Mouse (Mus musculus) liver, adult (tissue): ENCODE data around the gene Ccl22.

ENCODE experiments used
- GATA4 ChIP-seq: IDR thresholded peaks from 2 replicates; pipeline ENCODE4 v1.6.1; 2014; ENCODE audit warnings: mild to moderate bottlenecking, low read length; ENCODE audit not compliant: insufficient replicate concordance

Ccl22 gene

DNA sequence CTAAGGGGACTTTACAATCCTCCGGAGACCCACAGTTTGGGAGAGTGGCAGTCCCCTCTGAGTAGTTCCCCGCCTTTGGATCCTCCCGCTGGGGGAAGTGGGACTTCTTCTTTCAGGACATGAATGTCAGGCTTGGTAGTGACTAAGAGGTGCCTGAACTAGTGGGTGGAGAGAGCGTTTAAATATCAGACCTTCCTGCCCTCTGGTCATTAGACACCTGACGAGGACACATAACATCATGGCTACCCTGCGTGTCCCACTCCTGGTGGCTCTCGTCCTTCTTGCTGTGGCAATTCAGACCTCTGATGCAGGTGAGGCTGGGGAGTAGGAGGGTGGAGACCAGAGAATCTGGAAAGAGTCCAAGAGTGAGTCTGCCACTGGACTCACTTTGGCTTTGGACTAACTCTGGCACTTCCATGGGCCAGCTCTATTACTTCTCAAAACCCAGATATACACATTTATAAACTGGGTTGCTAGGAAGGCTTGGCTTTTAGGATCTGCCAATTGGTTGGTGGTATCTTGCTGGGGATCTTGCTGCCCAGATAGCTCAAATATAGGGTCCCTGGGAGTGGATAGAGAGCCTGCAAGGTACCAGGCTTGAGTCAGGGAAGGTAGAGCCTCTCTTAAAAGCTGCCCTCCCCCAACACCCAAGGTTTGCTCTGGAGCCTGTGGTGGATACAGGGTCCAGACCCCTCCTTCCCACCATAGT is at the start of gene Ccl22:
Gene Ccl22, plus strand, starts transcription at position 115 of the 709 bp plus-strand sequence.
- TF ChIP-seq GATA4: no peak

- no peak for TF ChIP-seq GATA4
These were observed 49.4 kb upstream of the Ccl22 start, which contains the start of gene Pllp for GRCm38 (mm10) chr8:94695994-94696384. Pllp (minus strand) TSS chr8:94696278.

GRCm38 (mm10) chr8:94696566-94696965 is 48.8 kb upstream of the Ccl22 start:
- TF ChIP-seq GATA4: no peak

DNA sequence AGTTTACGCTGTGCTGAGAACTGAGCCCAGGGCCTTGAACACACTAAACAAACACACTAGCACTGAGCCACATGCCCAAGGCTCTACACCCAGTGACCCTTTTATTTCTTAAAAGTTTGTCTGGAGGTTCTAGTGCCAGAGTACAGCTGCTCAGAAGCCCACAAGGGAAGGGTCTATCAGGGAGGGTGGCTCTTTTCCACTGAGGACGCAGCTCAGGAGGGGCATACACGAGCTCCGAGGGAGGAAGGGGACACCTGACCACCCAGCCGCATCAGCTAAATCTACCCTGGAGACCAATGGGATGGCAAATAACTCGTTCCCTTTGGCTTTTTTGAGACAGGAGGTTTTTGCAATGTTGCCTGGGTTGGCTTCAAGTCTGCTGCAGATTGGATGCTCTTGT is 47.4 kb upstream of the Ccl22 start:
- no peak for TF ChIP-seq GATA4

GRCm38 (mm10) chr8:94699366-94699765 is 46.0 kb upstream of the Ccl22 start:
- no peak for TF ChIP-seq GATA4

DNA sequence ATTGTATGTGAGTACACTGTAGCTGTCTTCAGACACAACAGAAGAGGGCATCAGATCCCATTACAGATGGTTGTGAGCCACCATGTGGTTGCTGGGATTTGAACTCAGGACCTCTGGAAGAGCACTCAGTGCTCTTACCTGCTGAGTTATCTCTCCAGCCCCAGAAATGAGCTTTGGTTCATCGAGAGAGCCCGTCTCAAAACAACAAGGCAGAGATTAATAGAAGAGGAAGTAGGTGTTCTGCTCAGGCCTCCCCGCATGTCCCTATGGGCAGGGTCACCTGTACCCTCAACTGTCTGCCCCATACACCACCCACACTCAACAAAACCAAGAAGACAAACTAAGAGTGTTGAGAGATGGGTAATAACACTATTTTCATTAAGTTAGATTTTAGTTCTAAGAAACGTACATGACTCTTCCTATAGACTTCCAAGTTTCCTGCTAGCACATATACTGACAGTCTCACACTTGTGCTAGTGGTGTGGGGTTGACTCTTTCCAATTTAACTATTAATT is 44.9 kb upstream of the Ccl22 start:
- no peak for TF ChIP-seq GATA4

DNA sequence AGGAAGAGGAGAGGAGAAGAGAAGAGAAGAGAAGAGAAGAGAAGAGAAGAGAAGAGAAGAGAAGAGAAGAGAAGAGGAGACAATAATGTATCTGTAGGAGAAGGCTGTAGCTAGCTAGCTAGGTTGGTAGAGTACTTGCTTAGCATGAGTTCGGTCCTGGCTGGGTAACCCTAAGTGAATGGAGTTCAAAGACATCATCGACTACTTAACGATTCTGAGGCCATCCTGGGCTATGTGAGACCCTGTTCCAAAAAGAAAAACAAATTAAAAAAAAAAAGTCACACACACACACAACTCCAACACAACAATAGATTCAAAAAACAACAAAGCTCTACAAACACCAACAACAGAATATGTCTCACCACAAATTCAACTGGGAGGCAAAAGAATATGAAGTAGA is 43.2 kb upstream of the Ccl22 start:
- no peak for TF ChIP-seq GATA4

- TF ChIP-seq GATA4: no peak
These were observed 42.3 kb upstream of the Ccl22 start for GRCm38 (mm10) chr8:94702844-94703813.

DNA sequence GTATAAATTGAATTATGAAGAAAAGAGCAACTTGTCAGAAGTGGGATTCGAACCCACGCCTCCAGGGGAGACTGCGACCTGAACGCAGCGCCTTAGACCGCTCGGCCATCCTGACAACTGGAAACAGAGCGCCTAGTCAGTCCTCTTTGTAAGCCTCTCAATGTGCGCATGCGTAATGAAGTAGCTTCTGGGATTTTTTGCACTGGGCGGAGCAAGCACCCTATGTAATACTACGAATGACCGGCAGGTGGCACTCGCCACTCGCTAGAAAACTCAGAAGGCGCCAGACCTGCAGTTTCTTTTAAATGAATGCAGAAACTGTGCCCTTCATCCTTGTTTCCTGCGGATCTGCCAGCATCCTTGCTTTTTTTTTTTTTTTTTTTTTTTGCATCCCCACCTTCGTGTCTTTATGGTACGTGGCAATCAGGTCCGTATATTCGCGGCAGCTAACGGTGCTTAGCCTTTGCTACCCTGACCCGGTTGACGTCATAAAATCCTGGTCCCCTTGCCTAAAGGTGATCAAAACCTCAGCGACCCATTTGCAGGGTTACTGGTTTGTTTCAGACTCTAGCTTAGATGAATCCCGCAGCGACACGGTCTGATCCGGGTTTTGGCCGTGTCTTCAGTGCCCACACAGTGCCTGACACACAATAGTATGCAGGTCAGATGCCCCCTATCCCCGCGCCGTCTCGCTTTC is 41.3 kb upstream of the Ccl22 start:
- no peak for TF ChIP-seq GATA4

DNA sequence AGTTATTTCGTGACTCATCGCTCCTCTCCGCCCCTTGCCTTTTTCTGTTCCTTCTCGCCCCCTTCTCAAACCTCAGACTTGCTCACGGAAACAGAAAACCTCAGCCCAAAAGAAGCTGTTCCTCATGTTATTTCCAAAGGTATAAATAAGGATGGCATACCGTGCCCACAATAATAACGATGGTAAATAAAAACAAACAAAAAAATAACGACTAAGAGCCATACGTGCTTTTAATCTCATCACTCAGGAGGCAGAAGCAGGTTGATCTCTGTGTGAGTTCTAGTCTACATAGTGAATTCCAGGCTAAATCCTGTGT is 40.8 kb upstream of the Ccl22 start:
- no peak for TF ChIP-seq GATA4

DNA sequence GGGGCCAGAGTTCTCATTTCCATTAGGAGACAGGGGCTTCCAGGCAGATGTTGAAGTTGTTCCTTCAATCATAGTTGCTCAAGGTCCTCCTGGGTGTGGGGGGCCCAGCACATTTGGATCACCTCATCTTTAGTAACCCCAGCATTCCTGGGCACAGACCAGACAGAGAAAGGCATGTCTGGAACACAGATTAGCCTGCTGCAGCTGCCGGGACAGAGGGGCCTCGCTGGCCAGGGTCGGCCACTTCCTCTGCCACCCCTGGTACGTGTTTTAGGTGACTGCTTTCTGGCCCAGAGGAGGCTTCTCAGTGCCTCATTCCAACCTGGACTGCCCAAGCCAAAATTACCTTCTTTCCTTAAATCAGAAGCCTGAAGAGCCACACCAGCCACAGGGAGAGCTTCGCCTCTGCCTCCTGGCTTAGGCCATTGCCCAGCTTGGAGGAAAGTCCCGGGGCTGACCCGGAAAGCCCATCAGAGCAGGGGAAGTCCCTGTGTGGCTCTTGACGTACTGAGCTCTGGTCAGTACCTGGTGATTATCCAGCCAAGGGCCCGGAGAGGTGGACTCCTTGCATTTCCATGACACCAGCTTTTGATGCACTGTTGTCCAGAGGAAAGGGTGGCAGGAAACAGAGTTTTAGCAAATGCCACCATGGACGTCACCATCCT is 39.7 kb upstream of the Ccl22 start:
- no peak for TF ChIP-seq GATA4

DNA sequence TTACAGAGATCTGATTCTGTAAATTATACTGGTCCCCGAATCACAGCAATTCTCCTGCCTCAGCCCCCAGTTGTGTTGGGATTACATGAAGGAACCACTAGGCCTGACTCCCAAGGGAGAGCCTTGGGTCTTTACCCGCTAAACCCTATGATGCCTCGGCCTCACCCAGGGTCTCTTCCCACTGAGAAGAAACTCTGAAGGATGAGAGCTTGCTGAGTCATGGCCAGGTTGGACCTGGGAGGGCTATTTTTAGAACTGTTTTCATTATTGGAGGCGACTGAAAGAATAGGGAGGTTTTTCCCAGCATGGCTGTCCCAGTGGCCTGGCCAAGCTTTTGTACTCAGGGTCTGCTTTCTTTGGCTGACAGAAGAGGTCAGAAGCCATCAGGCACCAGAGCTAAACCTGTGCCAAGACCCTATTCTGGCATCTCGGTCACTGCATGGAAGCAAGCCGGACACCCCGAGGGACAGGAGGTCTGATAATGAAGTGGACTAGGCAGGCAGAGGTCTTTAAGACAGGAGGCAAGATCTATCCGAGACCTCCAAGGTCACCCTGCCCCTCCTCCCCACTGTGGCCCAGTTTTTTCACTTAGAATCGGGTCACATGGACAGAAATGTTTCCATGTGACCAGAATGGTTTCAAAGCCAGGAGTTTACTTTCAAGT is 38.5 kb upstream of the Ccl22 start:
- no peak for TF ChIP-seq GATA4

DNA sequence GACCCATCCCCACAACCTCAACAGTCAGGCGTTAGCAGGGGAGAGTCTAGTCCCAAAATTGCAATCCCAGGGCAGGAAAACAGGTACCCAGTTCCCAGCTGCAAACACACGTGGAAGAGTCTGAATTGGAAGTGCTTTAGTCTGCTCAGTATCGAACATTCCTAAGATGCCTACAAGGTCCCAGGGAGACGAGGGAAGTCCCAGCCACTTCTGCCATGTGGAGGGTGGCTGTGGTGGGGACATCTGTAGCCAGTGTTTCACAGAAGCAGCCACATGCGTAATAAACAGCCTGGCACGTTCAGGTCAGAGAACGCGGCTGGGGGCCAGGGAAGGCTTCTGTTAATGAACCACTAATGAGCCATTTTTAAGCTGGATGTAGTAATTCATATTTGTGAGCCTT is 35.1 kb upstream of the Ccl22 start:
- TF ChIP-seq GATA4: no peak

DNA sequence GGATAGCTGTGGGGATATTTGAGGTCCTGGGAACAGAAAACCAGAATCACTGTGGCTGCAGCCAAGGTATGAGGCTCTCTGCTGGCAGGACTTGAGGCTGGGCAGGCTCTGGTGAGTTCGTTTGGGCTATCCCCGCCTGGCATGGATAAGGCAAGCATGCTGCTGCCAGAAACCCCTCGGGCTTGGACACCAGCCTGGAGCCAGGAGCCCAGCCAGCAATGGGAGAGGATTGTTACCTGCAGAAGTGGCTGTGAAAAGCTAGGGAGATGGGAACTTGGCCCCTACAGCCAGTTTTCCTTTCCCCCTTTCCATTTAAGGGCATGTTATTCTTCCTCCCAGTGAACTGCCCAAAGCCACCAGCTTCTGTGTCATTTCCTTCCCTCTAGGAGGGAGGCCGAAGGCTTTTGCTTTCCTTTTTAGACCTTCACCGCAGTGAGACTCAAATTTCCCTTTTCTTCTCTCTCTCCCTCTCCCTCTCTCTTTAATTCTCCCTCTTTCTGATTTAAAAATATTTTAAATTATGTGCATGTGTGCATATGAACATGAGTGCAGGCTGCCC is 34.2 kb upstream of the Ccl22 start:
- TF ChIP-seq GATA4: no peak
